Mouse (Mus musculus) embryonic facial prominence, embryonic 13.5 days (tissue): ENCODE measurements around the gene Atp6v1e1. TPM values are rescaled to one million over a fixed set of nuclear protein-coding genes. Genes with fewer than 3 reads are reported as not detected.
"Not testable (repeated sequence)": the region's sequence is repeated elsewhere in the genome, so short reads cannot be mapped to it uniquely, and the experiment has no call there.

ENCODE experiments used
- ATAC-seq: fragments of 200-750 bp; cut with Nextera tagmentation; 2 replicates; pipeline ENCODE4 v1.8.0; 2017; ENCODE audit warnings: low read depth; ENCODE audit not compliant: insufficient number of reproducible peaks, insufficient read depth, low FRiP score, low TSS enrichment
- H3K27ac ChIP-seq: fragments of 300-500 bp; sonication (generic); 2 replicates; pipeline ENCODE4 v1.5.1; 2015; ENCODE audit warnings: moderate library complexity, mild to moderate bottlenecking, inconsistent platforms
- H3K27me3 ChIP-seq: fragments of 300-500 bp; sonication (generic); 2 replicates; pipeline ENCODE4 v1.6.1; 2015; ENCODE audit warnings: mild to moderate bottlenecking, inconsistent platforms
- H3K36me3 ChIP-seq: fragments of 300-500 bp; sonication (generic); 2 replicates; pipeline ENCODE4 v1.6.1; 2015; ENCODE audit warnings: mild to moderate bottlenecking, inconsistent platforms
- H3K4me1 ChIP-seq: fragments of 300-500 bp; sonication (generic); 2 replicates; pipeline ENCODE4 v1.6.1; 2015; ENCODE audit warnings: inconsistent platforms
- H3K4me2 ChIP-seq: fragments of 300-500 bp; sonication (generic); 2 replicates; pipeline ENCODE4 v1.6.1; 2015; ENCODE audit warnings: moderate library complexity, mild to moderate bottlenecking, inconsistent platforms
- H3K4me3 ChIP-seq: fragments of 300-500 bp; sonication (generic); 2 replicates; pipeline ENCODE4 v1.5.1; 2015; ENCODE audit warnings: mild to moderate bottlenecking, inconsistent platforms
- H3K9ac ChIP-seq: fragments of 300-500 bp; sonication (generic); 2 replicates; pipeline ENCODE4 v1.6.1; 2015; ENCODE audit warnings: mild to moderate bottlenecking, inconsistent platforms
- H3K9me3 ChIP-seq: fragments of 300-500 bp; sonication (generic); 2 replicates; pipeline ENCODE4 v1.6.1; 2016; ENCODE audit warnings: inconsistent platforms
- WGBS: fragments of 180-500 bp; shearing (Covaris S2); methylation state at CpG from one replicate; pipeline ENCODE4 v1.1.7; 2015; ENCODE audit warnings: mixed read lengths; 5-methylcytosine and 5-hydroxymethylcytosine counted together
- polyA plus RNA-seq: library from polyadenylated mRNA; unstranded; fragments of >200 nt; fragmentation: Nextera tagmentation; extraction: Ambion mirVana; gene quantifications from 2 replicates; pipeline ENCODE4 v1.2.1, GENCODE M21; 2015

The Atp6v1e1 gene
- polyA plus RNA-seq: 118 and 124 TPM in 2 replicates

- under 1% methylated on average over 41 of the region's 41 CpGs for WGBS
- peak within 1 kb of the TSS; percentile 92 for H3K9ac ChIP-seq
- H3K4me2 ChIP-seq: peak within 1 kb of the TSS; percentile 77
Measured at GRCm38 (mm10) chr6:120822307-120822928, at the start of gene Atp6v1e1. Gene Atp6v1e1, minus strand, starts transcription at chr6:120822793.

GRCm38 (mm10) chr6:120871286-120871685 is 48.7 kb upstream of the Atp6v1e1 start:
- H3K27me3 ChIP-seq: no peaks in the 10 kb centered on the region
- peaks cover 17% of the 10 kb centered on the region for H3K36me3 ChIP-seq
- H3K9ac ChIP-seq: no peak overlapping the region
- H3K27ac ChIP-seq: no peak overlapping the region
- no peak overlapping the region for H3K4me2 ChIP-seq
- WGBS: 73% methylated on average over 2 of the region's 2 CpGs
- no peaks in the 10 kb centered on the region for H3K4me1 ChIP-seq
- H3K9me3 ChIP-seq: no peaks in the 10 kb centered on the region
- H3K4me3 ChIP-seq: no peak overlapping the region
- ATAC-seq: no peak

More at GRCm38 (mm10) chr6:120822307-120822928, at the start of gene Atp6v1e1:
- peak; percentile 85 for ATAC-seq
- H3K27ac ChIP-seq: peak within 1 kb of the TSS; percentile 89
- peak within 1 kb of the TSS; percentile 93 for H3K4me3 ChIP-seq
- H3K4me1 ChIP-seq: peaks cover 10% of the 10 kb centered on the region
- no peaks in the 10 kb centered on the region for H3K9me3 ChIP-seq
- no peaks in the 10 kb centered on the region for H3K27me3 ChIP-seq
- H3K36me3 ChIP-seq: peaks cover 20% of the 10 kb centered on the region

GRCm38 (mm10) chr6:120868824-120869223 is 46.2 kb upstream of the Atp6v1e1 start:
- no peak for ATAC-seq
- H3K4me2 ChIP-seq: no peak overlapping the region
- peaks cover 30% of the 10 kb centered on the region for H3K36me3 ChIP-seq
- 72% methylated on average over 1 of the region's 1 CpGs for WGBS
- H3K4me3 ChIP-seq: no peak overlapping the region
- H3K9me3 ChIP-seq: no peaks in the 10 kb centered on the region
- H3K27ac ChIP-seq: no peak overlapping the region
- H3K9ac ChIP-seq: no peak overlapping the region
- H3K4me1 ChIP-seq: no peaks in the 10 kb centered on the region
- H3K27me3 ChIP-seq: no peaks in the 10 kb centered on the region

GRCm38 (mm10) chr6:120866051-120866814 is 43.6 kb upstream of the Atp6v1e1 start:
- Histone ChIP-seq H3K9me3 (no peaks in the 10 kb centered on the region), H3K9ac (no peak overlapping the region), H3K4me3 (no peak overlapping the region), H3K27me3 (no peaks in the 10 kb centered on the region), H3K27ac (no peak overlapping the region), H3K4me1 (no peaks in the 10 kb centered on the region), H3K4me2 (no peak overlapping the region), H3K36me3 (peaks cover 33% of the 10 kb centered on the region)
- ATAC-seq: no peak
- WGBS: 83% methylated on average over 9 of the region's 9 CpGs

GRCm38 (mm10) chr6:120860079-120860478 is 37.5 kb upstream of the Atp6v1e1 start:
- Histone ChIP-seq H3K27ac (no peak overlapping the region), H3K27me3 (no peaks in the 10 kb centered on the region), H3K4me2 (no peak overlapping the region), H3K9me3 (no peaks in the 10 kb centered on the region), H3K36me3 (peaks cover 25% of the 10 kb centered on the region), H3K9ac (no peak overlapping the region), H3K4me1 (peaks cover 4% of the 10 kb centered on the region; the same call in 1 of the 2 replicates), H3K4me3 (no peak overlapping the region)
- no peak for ATAC-seq
- 88% methylated on average over 3 of the region's 3 CpGs for WGBS

GRCm38 (mm10) chr6:120858217-120858711 is 35.7 kb upstream of the Atp6v1e1 start:
- 64% methylated on average over 8 of the region's 8 CpGs for WGBS
- H3K27ac ChIP-seq: no peak overlapping the region
- H3K4me2 ChIP-seq: no peak overlapping the region
- no peaks in the 10 kb centered on the region for H3K9me3 ChIP-seq
- no peaks in the 10 kb centered on the region for H3K27me3 ChIP-seq
- no peak overlapping the region for H3K9ac ChIP-seq
- ATAC-seq: no peak
- no peak overlapping the region for H3K4me3 ChIP-seq
- H3K36me3 ChIP-seq: peaks cover 25% of the 10 kb centered on the region
- peaks cover 4% of the 10 kb centered on the region; the same call in 1 of the 2 replicates for H3K4me1 ChIP-seq

GRCm38 (mm10) chr6:120854413-120854812 is 31.8 kb upstream of the Atp6v1e1 start:
- H3K36me3 ChIP-seq: peaks cover 43% of the 10 kb centered on the region
- ATAC-seq: no peak
- H3K27me3 ChIP-seq: no peaks in the 10 kb centered on the region
- H3K4me2 ChIP-seq: no peak overlapping the region
- peaks cover 4% of the 10 kb centered on the region; the same call in 1 of the 2 replicates for H3K4me1 ChIP-seq
- H3K9ac ChIP-seq: no peak overlapping the region
- 93% methylated on average over 10 of the region's 10 CpGs for WGBS
- no peak overlapping the region for H3K4me3 ChIP-seq
- no peaks in the 10 kb centered on the region for H3K9me3 ChIP-seq
- no peak overlapping the region for H3K27ac ChIP-seq

GRCm38 (mm10) chr6:120850720-120851119 is 28.1 kb upstream of the Atp6v1e1 start:
- H3K27me3 ChIP-seq, H3K4me3 ChIP-seq, H3K4me1 ChIP-seq, ATAC-seq, H3K4me2 ChIP-seq, H3K27ac ChIP-seq, H3K9ac ChIP-seq, H3K9me3 ChIP-seq: not testable (repeated sequence)
- peaks cover 53% of the 10 kb centered on the region for H3K36me3 ChIP-seq

- peaks cover 10% of the 10 kb centered on the region for H3K4me1 ChIP-seq
- no peaks in the 10 kb centered on the region for H3K27me3 ChIP-seq
- no peak overlapping the region for H3K9ac ChIP-seq
- no peaks in the 10 kb centered on the region for H3K9me3 ChIP-seq
- no peak for ATAC-seq
- no peak overlapping the region for H3K4me2 ChIP-seq
- H3K27ac ChIP-seq: no peak overlapping the region
- H3K36me3 ChIP-seq: peaks cover 7% of the 10 kb centered on the region
- WGBS: 95% methylated on average over 5 of the region's 5 CpGs
- H3K4me3 ChIP-seq: no peak overlapping the region
Measured at GRCm38 (mm10) chr6:120841754-120842153, 19.2 kb upstream of the Atp6v1e1 start.

- Histone ChIP-seq H3K27me3 (no peaks in the 10 kb centered on the region), H3K27ac (no peak overlapping the region), H3K9ac (no peak overlapping the region), H3K9me3 (no peaks in the 10 kb centered on the region), H3K4me3 (no peak overlapping the region), H3K4me1 (peaks cover 10% of the 10 kb centered on the region), H3K4me2 (no peak overlapping the region), H3K36me3 (peaks cover 7% of the 10 kb centered on the region)
- no peak for ATAC-seq
- WGBS: 95% methylated on average over 7 of the region's 7 CpGs
Measured at GRCm38 (mm10) chr6:120840258-120840657, 17.7 kb upstream of the Atp6v1e1 start.

GRCm38 (mm10) chr6:120837152-120837530 is 14.5 kb upstream of the Atp6v1e1 start:
- no peak for ATAC-seq
- peak overlapping the region; percentile 71 for H3K4me2 ChIP-seq
- H3K9ac ChIP-seq: peak overlapping the region; percentile 95
- H3K4me3 ChIP-seq: peak overlapping the region; percentile 87
- WGBS: 69% methylated on average over 1 of the region's 1 CpGs
- H3K9me3 ChIP-seq: no peaks in the 10 kb centered on the region
- peaks cover 10% of the 10 kb centered on the region for H3K4me1 ChIP-seq
- no peaks in the 10 kb centered on the region for H3K27me3 ChIP-seq
- no peak overlapping the region for H3K27ac ChIP-seq
- peaks cover 4% of the 10 kb centered on the region for H3K36me3 ChIP-seq
